8 mouse cellular contexts compared by ENCODE assay signal in genomic region chr6:119129664-119130063, GRCm38 (mm10). TPM values are rescaled to one million over a fixed set of nuclear protein-coding genes. Genes with fewer than 3 reads are reported as not detected.
DNase-seq lines count a peak whose midpoint lies in the region.

No protein-coding gene starts in this region.

- DNase-seq in gastrocnemius, postnatal 10 days = peak; percentile 48
- DNase-seq in gastrocnemius, postnatal 4 days (ENCODE audit: low spot score in 2 of 2) = no peak
- peak; percentile 40 for DNase-seq in right cerebral cortex, postnatal 4 days
- DNase-seq in right cerebral cortex, postnatal 36 days (ENCODE audit: low spot score in 2 of 2) = no peak
- DNase-seq in adrenal gland, postnatal 36 days = peak; percentile 80 to 87
- peak; percentile 74 for DNase-seq in kidney, postnatal 10 days
- peak; percentile 53 for DNase-seq in retina, embryonic 14.5 days (ENCODE audit: low spot score)
- no peak for DNase-seq in right cerebral cortex, adult 18-20 months

RNA-seq across cellular contexts. Expression of gene Dcp1b, which starts 45.4 kb away (rescaled TPM):
- 1 to 10 TPM; 5.1 to 7.4 TPM for total RNA-seq in gastrocnemius, postnatal 10 days (2021)
- 1 to 10 TPM; 7.3 to 8.0 TPM for total RNA-seq in gastrocnemius, postnatal 4 days (2021)
- total RNA-seq in adrenal gland, postnatal 36 days (2021) = 10 to 100 TPM; 12.1 to 13.4 TPM

Comparison
In these comparisons a context has a peak if more than half of its experiments do, and no peak if none do; other contexts are left out.
1. DNase-seq: peak in gastrocnemius, postnatal 10 days (single experiment), right cerebral cortex, postnatal 4 days (single experiment), adrenal gland, postnatal 36 days (2 of 2), kidney, postnatal 10 days (single experiment) and retina, embryonic 14.5 days (single experiment); none in gastrocnemius, postnatal 4 days (0 of 2), right cerebral cortex, postnatal 36 days (0 of 2) and right cerebral cortex, adult 18-20 months (single experiment).